Mouse (Mus musculus): ENCODE measurements around the gene Klk13. TPM values are rescaled to one million over a fixed set of nuclear protein-coding genes. Genes with fewer than 3 reads are reported as not detected.

Gene Klk13
- polyA plus RNA-seq, 1 experiment: not detected

DNA sequence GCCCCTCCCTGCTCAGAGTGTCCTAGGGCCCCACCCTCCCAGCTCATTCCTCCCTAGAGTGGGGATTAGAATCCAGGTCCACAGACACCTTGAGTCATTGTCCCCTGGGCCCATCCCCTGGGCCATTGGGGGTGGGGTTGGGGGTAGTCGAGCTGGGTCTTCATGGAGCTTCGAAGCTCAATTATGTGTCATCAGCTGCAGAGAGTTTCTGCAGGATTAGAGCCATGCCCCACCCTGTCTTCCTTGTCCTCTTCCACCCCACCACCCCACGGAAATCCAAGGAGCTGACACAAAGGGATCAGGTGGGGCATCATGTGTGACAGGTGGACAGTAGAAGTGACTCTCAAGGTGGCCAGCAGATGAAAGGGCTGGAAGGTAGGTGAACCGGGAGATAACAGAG, 56.2 kb downstream of the Klk13 start, which contains the start of gene Klk12:
Gene Klk12 (plus strand): TSS at position 301 of the 400 bp plus-strand sequence.
- Histone ChIP-seq H3K36me3 (ENCODE audit: control insufficient read depth) (no peaks in the 10 kb centered on the region), H3K27me3 (ENCODE audit: control insufficient read depth) (no peaks in the 10 kb centered on the region), H3K4me3 (replicated peaks) (no peak within 1 kb of the TSS), H3K4me1 (ENCODE audit: control insufficient read depth) (no peaks in the 10 kb centered on the region), H3K9me3 (ENCODE audit: control insufficient read depth, low read length) (peaks cover 2% of the 10 kb centered on the region; the same call in 1 of the 2 replicates)
- TF ChIP-seq GATA1 (IDR thresholded peaks at IDR 0.05; ENCODE audit: low read length) (no peak), TAL1 (IDR thresholded peaks at IDR 0.05; ENCODE audit: low read length) (no peak)

- H3K36me3 ChIP-seq (ENCODE audit: control insufficient read depth): no peaks in the 10 kb centered on the region
- peaks cover 2% of the 10 kb centered on the region; the same call in 1 of the 2 replicates for H3K9me3 ChIP-seq (ENCODE audit: control insufficient read depth, low read length)
- H3K4me3 ChIP-seq (replicated peaks): no peak overlapping the region
- H3K27me3 ChIP-seq (ENCODE audit: control insufficient read depth): no peaks in the 10 kb centered on the region
- no peaks in the 10 kb centered on the region for H3K4me1 ChIP-seq (ENCODE audit: control insufficient read depth)
- TF ChIP-seq GATA1 (IDR thresholded peaks at IDR 0.05; ENCODE audit: low read length) (no peak), TAL1 (IDR thresholded peaks at IDR 0.05; ENCODE audit: low read length) (no peak)
Observed at GRCm38 (mm10) chr7:43769636-43770035, 57.3 kb downstream of the Klk13 start.

- H3K36me3 ChIP-seq (ENCODE audit: control insufficient read depth): no peaks in the 10 kb centered on the region
- H3K4me3 ChIP-seq (replicated peaks): no peak overlapping the region
- no peaks in the 10 kb centered on the region for H3K4me1 ChIP-seq (ENCODE audit: control insufficient read depth)
- TF ChIP-seq TAL1 (IDR thresholded peaks at IDR 0.05; ENCODE audit: low read length) (no peak), GATA1 (IDR thresholded peaks at IDR 0.05; ENCODE audit: low read length) (no peak)
- H3K9me3 ChIP-seq (ENCODE audit: control insufficient read depth, low read length): peaks cover 2% of the 10 kb centered on the region; the same call in 1 of the 2 replicates
- H3K27me3 ChIP-seq (ENCODE audit: control insufficient read depth): no peaks in the 10 kb centered on the region
Observed at GRCm38 (mm10) chr7:43770701-43771100, 58.3 kb downstream of the Klk13 start.

GRCm38 (mm10) chr7:43771916-43772315, 59.5 kb downstream of the Klk13 start:
- TF ChIP-seq GATA1 (IDR thresholded peaks at IDR 0.05; ENCODE audit: low read length) (no peak), TAL1 (IDR thresholded peaks at IDR 0.05; ENCODE audit: low read length) (no peak)
- Histone ChIP-seq H3K36me3 (ENCODE audit: control insufficient read depth) (no peaks in the 10 kb centered on the region), H3K9me3 (ENCODE audit: control insufficient read depth, low read length) (peaks cover 2% of the 10 kb centered on the region; the same call in 1 of the 2 replicates), H3K27me3 (ENCODE audit: control insufficient read depth) (no peaks in the 10 kb centered on the region), H3K4me1 (ENCODE audit: control insufficient read depth) (no peaks in the 10 kb centered on the region), H3K4me3 (replicated peaks) (no peak overlapping the region)

DNA sequence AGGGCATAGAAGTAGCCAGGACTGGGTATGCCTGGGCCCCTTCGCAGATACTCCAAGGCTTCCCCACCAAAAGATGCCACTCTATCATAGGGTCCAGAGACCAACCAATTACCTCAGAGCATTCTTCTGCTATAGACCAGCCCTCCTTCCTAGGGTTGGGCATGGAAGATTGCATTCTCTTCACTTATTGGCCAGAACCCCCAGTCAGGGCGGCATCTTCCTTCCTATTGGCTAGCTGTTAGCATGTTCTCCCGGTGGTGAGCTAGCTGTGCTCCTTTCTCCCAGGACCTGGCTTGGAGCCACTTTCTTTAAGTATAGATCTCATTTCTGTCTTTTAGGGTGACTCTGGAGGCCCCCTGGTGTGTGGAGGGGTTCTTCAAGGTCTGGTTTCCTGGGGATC, 60.5 kb downstream of the Klk13 start:
- Histone ChIP-seq H3K27me3 (ENCODE audit: control insufficient read depth) (no peaks in the 10 kb centered on the region), H3K9me3 (ENCODE audit: control insufficient read depth, low read length) (peaks cover 2% of the 10 kb centered on the region; the same call in 1 of the 2 replicates), H3K36me3 (ENCODE audit: control insufficient read depth) (no peaks in the 10 kb centered on the region), H3K4me3 (replicated peaks) (no peak overlapping the region), H3K4me1 (ENCODE audit: control insufficient read depth) (no peaks in the 10 kb centered on the region)
- TF ChIP-seq TAL1 (IDR thresholded peaks at IDR 0.05; ENCODE audit: low read length) (no peak), GATA1 (IDR thresholded peaks at IDR 0.05; ENCODE audit: low read length) (no peak)

- Histone ChIP-seq H3K36me3 (ENCODE audit: control insufficient read depth) (no peaks in the 10 kb centered on the region), H3K4me3 (replicated peaks) (no peak within 1 kb of the TSS), H3K4me1 (ENCODE audit: control insufficient read depth) (no peaks in the 10 kb centered on the region), H3K27me3 (ENCODE audit: control insufficient read depth) (no peaks in the 10 kb centered on the region), H3K9me3 (ENCODE audit: control insufficient read depth, low read length) (peaks cover 2% of the 10 kb centered on the region; the same call in 1 of the 2 replicates)
- TF ChIP-seq TAL1 (IDR thresholded peaks at IDR 0.05; ENCODE audit: low read length) (no peak), GATA1 (IDR thresholded peaks at IDR 0.05; ENCODE audit: low read length) (no peak)
Observed at GRCm38 (mm10) chr7:43774364-43774763, 62.0 kb downstream of the Klk13 start, which contains the start of gene Klk11. Klk11 (plus strand) TSS chr7:43774604.

GRCm38 (mm10) chr7:43774802-43775201, 62.4 kb downstream of the Klk13 start:
- Histone ChIP-seq H3K9me3 (ENCODE audit: control insufficient read depth, low read length) (peaks cover 2% of the 10 kb centered on the region; the same call in 1 of the 2 replicates), H3K4me3 (replicated peaks) (no peak overlapping the region)
- TF ChIP-seq GATA1 (IDR thresholded peaks at IDR 0.05; ENCODE audit: low read length) (no peak), TAL1 (IDR thresholded peaks at IDR 0.05; ENCODE audit: low read length) (no peak)

GRCm38 (mm10) chr7:43775311-43776057, 63.1 kb downstream of the Klk13 start:
- TF ChIP-seq GATA1 (IDR thresholded peaks at IDR 0.05; ENCODE audit: low read length) (no peak), TAL1 (IDR thresholded peaks at IDR 0.05; ENCODE audit: low read length) (no peak)
- Histone ChIP-seq H3K9me3 (ENCODE audit: control insufficient read depth, low read length) (peaks cover under 1% of the 10 kb centered on the region; the same call in 1 of the 2 replicates), H3K4me3 (replicated peaks) (no peak overlapping the region), H3K36me3 (ENCODE audit: control insufficient read depth) (no peaks in the 10 kb centered on the region), H3K27me3 (ENCODE audit: control insufficient read depth) (no peaks in the 10 kb centered on the region), H3K4me1 (ENCODE audit: control insufficient read depth) (no peaks in the 10 kb centered on the region)

More at GRCm38 (mm10) chr7:43774802-43775201, 62.4 kb downstream of the Klk13 start:
- Histone ChIP-seq H3K36me3 (ENCODE audit: control insufficient read depth) (no peaks in the 10 kb centered on the region), H3K27me3 (ENCODE audit: control insufficient read depth) (no peaks in the 10 kb centered on the region), H3K4me1 (ENCODE audit: control insufficient read depth) (no peaks in the 10 kb centered on the region)

- H3K36me3 ChIP-seq (ENCODE audit: control insufficient read depth): no peaks in the 10 kb centered on the region
- H3K4me3 ChIP-seq (replicated peaks): no peak overlapping the region
- no peaks in the 10 kb centered on the region for H3K4me1 ChIP-seq (ENCODE audit: control insufficient read depth)
- no peaks in the 10 kb centered on the region for H3K27me3 ChIP-seq (ENCODE audit: control insufficient read depth)
- H3K9me3 ChIP-seq (ENCODE audit: control insufficient read depth, low read length): no peaks in the 10 kb centered on the region
- TF ChIP-seq TAL1 (IDR thresholded peaks at IDR 0.05; ENCODE audit: low read length): no peak
- no peak for TF ChIP-seq GATA1 (IDR thresholded peaks at IDR 0.05; ENCODE audit: low read length)
Observed at GRCm38 (mm10) chr7:43776506-43776905, 64.1 kb downstream of the Klk13 start.

Other genes with a start within 250 kb of the Klk13 start
- gene Vsig10l, start 249.4 kb upstream of the Klk13 start, polyA plus RNA-seq (2012): 0.06 and 0.10 TPM in 2 replicates
- 0.01 TPM in 1 of 2 replicates, not detected in the other for gene Iglon5, start 222.5 kb upstream of the Klk13 start, polyA plus RNA-seq (2012)
- gene 4931406B18Rik, start 206.6 kb upstream of the Klk13 start, polyA plus RNA-seq (2012): not detected in 2 replicates
- 0.02 TPM in 1 of 2 replicates, not detected in the other for gene Cd33, start 168.1 kb upstream of the Klk13 start, polyA plus RNA-seq (2012)
- gene Zfp658, start 150.3 kb upstream of the Klk13 start, polyA plus RNA-seq (2012): not detected in 2 replicates
- gene Zfp719, start 133.0 kb upstream of the Klk13 start, polyA plus RNA-seq (2012): not detected in 2 replicates
- gene Zfp819, start 105.4 kb upstream of the Klk13 start, polyA plus RNA-seq (2012): 0.01 TPM in 1 of 2 replicates, not detected in the other
- not detected in 2 replicates for gene Ceacam18, start 77.9 kb upstream of the Klk13 start, polyA plus RNA-seq (2012)
- not detected in 2 replicates for gene Siglece, start 52.4 kb upstream of the Klk13 start, polyA plus RNA-seq (2012)
- 0.30 and 0.34 TPM in 2 replicates for gene Ctu1, start 40.6 kb upstream of the Klk13 start, polyA plus RNA-seq (2012)
- 0.04 TPM in 1 of 2 replicates, not detected in the other for gene Klk14, start 22.1 kb upstream of the Klk13 start, polyA plus RNA-seq (2012)
- gene Klk12, start 56.3 kb downstream of the Klk13 start, polyA plus RNA-seq (2012): not detected in 2 replicates
- gene Klk11, start 62.0 kb downstream of the Klk13 start, polyA plus RNA-seq (2012): not detected in 2 replicates
- gene Klk10, start 68.5 kb downstream of the Klk13 start, polyA plus RNA-seq (2012): not detected in 2 replicates
- gene Klk9, start 79.3 kb downstream of the Klk13 start, polyA plus RNA-seq (2012): not detected in 2 replicates
- gene Klk8, start 85.0 kb downstream of the Klk13 start, polyA plus RNA-seq (2012): 0.11 and 0.12 TPM in 2 replicates
- gene Klk7, start 98.7 kb downstream of the Klk13 start, polyA plus RNA-seq (2012): not detected in 2 replicates
- not detected in 2 replicates for gene Klk6, start 111.9 kb downstream of the Klk13 start, polyA plus RNA-seq (2012)
- 0.05 TPM in 1 of 2 replicates, not detected in the other for gene Klk5, start 129.4 kb downstream of the Klk13 start, polyA plus RNA-seq (2012)
- not detected in 2 replicates for gene Klk4, start 168.6 kb downstream of the Klk13 start, polyA plus RNA-seq (2012)
- gene Klk15, start 221.2 kb downstream of the Klk13 start, polyA plus RNA-seq (2012): not detected in 2 replicates
- not detected in 2 replicates for gene Klk1b8, start 238.1 kb downstream of the Klk13 start, polyA plus RNA-seq (2012)